Mouse (Mus musculus) T-helper 17 cell (primary cell): ENCODE measurements around the gene Clybl.

Experiments
- in situ Hi-C, 2 experiments: fragments of 300-600 bp; cut with MboI, MseI; formaldehyde crosslinking; loops; 1 replicate in 1 of 2; 2 replicates in 1 of 2; pipeline ENCODE4 v1.15.1; 2025; ENCODE audit warnings: high pct_unique_total_duplicates in 2 of 2

Gene Clybl

GRCm38 (mm10) chr14:122405236-122405635 lies 223.7 kb downstream of the Clybl start:
- in situ Hi-C loops, result no loop called here

GRCm38 (mm10) chr14:122405897-122406540 lies 224.5 kb downstream of the Clybl start:
- in situ Hi-C loops, result no loop called here

GRCm38 (mm10) chr14:122406541-122407219 lies 225.2 kb downstream of the Clybl start:
- in situ Hi-C loops, result no loop called here

GRCm38 (mm10) chr14:122412841-122413541 lies 231.5 kb downstream of the Clybl start:
- in situ Hi-C loops, result no loop called here

GRCm38 (mm10) chr14:122413542-122413928 lies 232.0 kb downstream of the Clybl start:
- in situ Hi-C loops, result no loop called here

GRCm38 (mm10) chr14:122414786-122415185 lies 233.3 kb downstream of the Clybl start:
- in situ Hi-C loops, result no loop called here

DNA sequence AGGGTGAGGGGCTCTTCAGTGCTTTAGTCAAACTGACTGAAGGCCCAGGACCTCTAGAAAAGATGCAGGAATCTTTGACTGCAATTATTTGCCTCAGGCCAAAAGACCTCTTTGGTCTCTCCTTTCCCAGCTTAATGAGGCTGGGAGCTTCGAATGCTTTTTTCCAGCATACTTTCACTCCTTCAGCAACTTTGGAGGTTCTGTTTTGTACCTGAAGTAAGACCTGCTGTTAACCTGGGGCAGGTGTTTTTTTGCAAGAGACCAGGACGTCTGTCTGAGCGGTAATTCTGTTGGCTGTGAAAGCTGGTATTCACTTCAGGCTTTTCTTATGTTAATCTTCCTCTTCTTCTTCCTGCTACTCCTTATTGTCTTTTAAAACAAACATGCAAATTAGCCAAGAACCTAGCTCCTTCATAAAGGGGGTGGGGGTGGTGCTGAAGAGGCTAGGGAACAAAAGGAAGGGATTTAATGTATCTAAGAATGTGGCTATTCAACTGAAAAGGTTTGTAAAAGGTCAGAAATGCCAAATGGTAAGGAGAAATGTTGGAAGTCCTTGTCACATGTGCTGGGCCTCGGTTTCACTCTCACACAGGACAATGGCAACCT lies 234.8 kb downstream of the Clybl start:
- in situ Hi-C loops, result no loop called here

DNA sequence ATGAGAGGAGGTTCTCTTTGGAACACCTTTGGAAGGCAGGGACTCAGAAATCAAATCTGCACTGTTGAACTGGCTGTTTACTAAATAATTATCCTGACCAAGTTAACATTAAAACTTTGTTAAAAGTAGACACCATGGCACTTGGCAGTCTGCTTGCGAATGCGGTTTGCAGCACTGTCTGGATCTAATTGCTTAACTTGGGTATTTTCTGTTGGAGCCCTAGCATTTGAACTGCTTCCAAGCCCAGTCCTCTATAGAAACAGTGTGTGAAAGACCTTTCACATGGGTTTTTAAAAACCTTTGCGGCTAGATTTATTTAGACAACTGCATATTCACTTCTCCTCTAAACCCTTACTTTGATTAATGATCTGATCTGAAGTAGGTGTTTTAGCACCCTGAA lies 242.9 kb downstream of the Clybl start:
- in situ Hi-C loops, result loop anchor here in 1 of 2 experiments (5.0 kb wide), 1 partner anchor 82 kb away; no protein-coding TSS in a partner anchor

- in situ Hi-C loops, result no loop called here
These were observed 245.2 kb downstream of the Clybl start for GRCm38 (mm10) chr14:122426529-122427203.

DNA sequence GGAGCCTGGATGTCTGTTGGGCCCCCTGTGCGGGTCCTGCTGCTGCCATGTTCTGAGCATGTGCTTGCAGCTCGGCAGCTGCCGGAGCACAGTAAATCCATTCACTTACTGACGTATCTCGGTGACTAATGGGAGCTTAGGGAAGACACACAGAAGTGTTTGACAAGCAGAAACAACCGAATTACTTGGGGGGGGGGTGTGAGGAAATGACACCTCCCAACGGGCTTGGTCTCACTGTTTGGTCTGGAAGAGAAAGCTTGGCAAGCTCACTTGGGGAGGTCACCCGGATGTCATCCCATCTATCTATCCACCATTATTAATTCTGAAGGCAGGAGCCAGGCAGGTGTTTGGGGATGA lies 245.7 kb downstream of the Clybl start:
- in situ Hi-C loops, result no loop called here

GRCm38 (mm10) chr14:122427654-122428053 lies 246.2 kb downstream of the Clybl start:
- in situ Hi-C loops, result no loop called here

GRCm38 (mm10) chr14:122432558-122432957 lies 251.1 kb downstream of the Clybl start:
- in situ Hi-C loops, result no loop called here

DNA sequence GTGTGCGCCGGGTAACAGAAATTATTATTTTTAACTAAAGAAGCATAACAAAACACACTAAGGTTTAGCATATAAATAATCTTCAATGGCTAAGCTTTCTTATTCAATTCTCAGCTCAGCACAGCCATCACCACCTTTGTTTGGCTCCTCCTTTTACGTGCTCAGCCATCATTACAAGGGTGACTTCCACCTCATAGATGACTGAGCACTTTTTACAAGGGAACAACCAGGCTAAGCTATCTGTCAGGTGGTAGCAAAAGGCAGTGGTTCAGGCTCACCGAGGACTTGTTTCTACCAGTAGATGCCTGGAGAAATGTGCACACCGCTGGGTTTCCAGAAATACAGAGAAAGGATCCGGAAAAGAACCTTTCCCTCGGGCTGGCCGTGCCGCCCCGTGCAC lies 252.5 kb downstream of the Clybl start:
- in situ Hi-C loops, result no loop called here

DNA sequence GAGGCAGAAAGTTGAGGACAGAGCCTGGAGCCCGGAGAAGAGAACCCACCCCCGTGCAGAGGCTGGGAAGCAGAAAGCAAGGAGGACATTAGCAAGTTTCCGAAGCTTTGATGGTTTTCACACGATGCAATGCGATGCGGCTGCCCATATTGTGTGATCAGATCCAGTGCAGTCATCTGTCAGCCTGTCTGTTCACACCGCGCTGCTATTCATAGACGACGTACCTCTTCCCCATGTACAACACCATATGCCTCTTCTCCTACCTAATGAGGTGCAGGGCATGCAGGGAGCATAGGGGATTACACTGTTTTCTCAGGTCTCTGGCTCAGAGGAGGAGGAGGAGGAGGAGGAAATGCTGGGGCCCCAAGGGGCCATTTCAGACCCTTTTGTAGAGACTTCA lies 255.3 kb downstream of the Clybl start:
- in situ Hi-C loops, result no loop called here

DNA sequence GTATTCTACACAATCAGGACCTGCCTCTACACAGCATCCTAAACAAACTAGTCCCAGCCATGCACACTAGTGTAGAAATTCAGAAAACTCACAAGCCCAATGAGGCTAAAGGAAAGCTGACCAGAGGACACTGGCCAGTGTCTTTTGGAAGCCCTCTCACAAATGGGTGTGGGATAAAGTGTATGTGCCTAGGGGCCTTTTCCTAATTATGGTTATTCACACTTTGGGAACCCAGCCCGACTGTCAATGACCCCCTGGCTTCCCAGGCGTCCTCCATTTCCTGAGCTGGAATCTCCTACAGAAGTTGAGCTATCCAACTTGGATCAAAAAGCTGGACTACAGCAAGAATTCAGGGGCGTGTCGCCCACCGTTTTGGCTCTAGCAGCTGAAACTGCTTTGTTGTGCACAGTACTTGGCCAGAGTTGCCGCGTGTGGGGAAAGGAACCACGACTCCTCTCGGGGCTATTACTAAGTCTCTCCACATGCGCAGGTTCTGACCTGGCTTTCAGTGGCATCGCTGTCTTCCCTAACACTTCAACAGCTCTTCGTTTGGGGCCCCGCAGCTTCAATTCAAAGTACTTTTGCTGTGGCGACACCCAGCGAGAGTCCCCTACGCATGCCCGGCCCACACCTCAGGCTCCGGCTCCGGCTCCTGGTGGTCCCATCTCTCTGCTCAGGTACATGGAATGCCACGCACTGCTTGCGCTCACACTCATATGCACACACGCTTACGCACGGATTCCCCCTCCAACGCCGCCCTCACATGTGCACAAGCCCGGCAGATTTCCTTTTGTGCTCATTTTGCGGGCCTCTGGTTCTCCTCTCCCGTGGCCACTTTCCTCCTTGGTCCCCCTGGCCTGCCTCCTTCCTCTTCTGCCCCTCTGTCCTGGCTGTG lies 268.3 kb downstream of the Clybl start:
- in situ Hi-C loops, result no loop called here

GRCm38 (mm10) chr14:122450496-122451382 lies 269.2 kb downstream of the Clybl start, which contains the start of gene Gm5089:
Gm5089 (minus strand) TSS chr14:122451115.
- in situ Hi-C loops, result no loop called here

- in situ Hi-C loops, result no loop called here
These were observed 270.1 kb downstream of the Clybl start for GRCm38 (mm10) chr14:122451551-122452145.
